Mouse (Mus musculus) limb, embryonic 15.5 days (tissue): ENCODE results near the gene Ctu2. TPM values are rescaled to one million over a fixed set of nuclear protein-coding genes. Genes with fewer than 3 reads are reported as not detected.
A peak's percentile ranks its signal among the peaks of the same experiment; 100 is the strongest.

Experiments
- ATAC-seq: fragments of 200-750 bp; cut with Nextera tagmentation; 2 replicates; pipeline ENCODE4 v1.8.0; 2017; ENCODE audit warnings: low read depth, moderate TSS enrichment; ENCODE audit not compliant: insufficient number of reproducible peaks, low FRiP score, low TSS enrichment
- H3K27ac ChIP-seq: fragments of 300-500 bp; sonication (generic); 2 replicates; pipeline ENCODE4 v1.5.1; 2015; ENCODE audit warnings: moderate library complexity, mild to moderate bottlenecking, inconsistent platforms
- H3K27me3 ChIP-seq: fragments of 300-500 bp; sonication (generic); 2 replicates; pipeline ENCODE4 v1.6.1; 2015; ENCODE audit warnings: inconsistent platforms
- H3K36me3 ChIP-seq: fragments of 300-500 bp; sonication (generic); 2 replicates; pipeline ENCODE4 v1.6.1; 2015; ENCODE audit warnings: inconsistent platforms
- H3K4me1 ChIP-seq: fragments of 300-500 bp; sonication (generic); 2 replicates; pipeline ENCODE4 v1.6.1; 2015; ENCODE audit warnings: inconsistent platforms
- H3K4me2 ChIP-seq: fragments of 300-500 bp; sonication (generic); 2 replicates; pipeline ENCODE4 v1.6.1; 2015; ENCODE audit warnings: mild to moderate bottlenecking, inconsistent platforms
- H3K4me3 ChIP-seq: fragments of 300-500 bp; sonication (generic); 2 replicates; pipeline ENCODE4 v1.5.1; 2015; ENCODE audit warnings: mild to moderate bottlenecking, inconsistent platforms
- H3K9ac ChIP-seq: fragments of 300-500 bp; sonication (generic); 2 replicates; pipeline ENCODE4 v1.6.1; 2015; ENCODE audit warnings: inconsistent platforms
- H3K9me3 ChIP-seq: fragments of 300-500 bp; sonication (generic); 2 replicates; pipeline ENCODE4 v1.6.1; 2016; ENCODE audit warnings: inconsistent platforms
- whole genome bisulfite sequencing: fragments of 180-500 bp; shearing (Covaris S2); methylation state at CpG from one replicate; pipeline ENCODE4 v1.1.7; 2015; 5-methylcytosine and 5-hydroxymethylcytosine counted together
- polyA plus RNA-seq: library from polyadenylated mRNA; unstranded; fragments of >200 nt; fragmentation: Nextera tagmentation; extraction: Ambion mirVana; gene quantifications from 2 replicates; pipeline ENCODE4 v1.2.1, GENCODE M21; 2015

Gene Ctu2
- polyA plus RNA-seq, 1 experiment from 2014 or later = 40.8 TPM

DNA sequence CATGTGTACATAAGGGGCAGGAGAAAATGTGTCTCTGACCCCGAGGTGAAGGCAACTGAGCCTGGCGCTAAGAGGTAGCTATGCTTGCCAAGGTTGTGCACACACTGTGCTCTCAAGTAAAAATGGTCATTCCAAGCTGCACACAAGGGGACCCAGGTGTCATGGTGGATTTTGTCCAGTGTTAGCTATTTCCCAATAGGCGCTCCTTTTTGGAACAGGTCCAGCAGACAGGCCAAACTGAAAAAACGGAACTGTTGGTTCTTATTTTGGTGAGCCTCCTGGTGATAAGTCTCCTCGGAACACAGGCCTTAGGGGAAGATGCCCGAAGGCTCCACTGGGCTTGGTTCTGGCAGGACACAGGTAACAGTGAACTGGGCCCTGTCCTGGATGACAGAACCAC lies 21.5 kb upstream of the Ctu2 start:
- Histone ChIP-seq H3K36me3 (no peaks in the 10 kb centered on the region), H3K27me3 (peaks cover 25% of the 10 kb centered on the region), H3K9me3 (no peaks in the 10 kb centered on the region), H3K4me2 (no peak overlapping the region), H3K4me1 (no peaks in the 10 kb centered on the region), H3K4me3 (no peak overlapping the region), H3K9ac (no peak overlapping the region), H3K27ac (no peak overlapping the region)
- ATAC-seq = no peak
- WGBS = 79% methylated on average over 6 of the region's 6 CpGs

GRCm38 (mm10) chr8:122457171-122457570 lies 18.8 kb upstream of the Ctu2 start:
- Histone ChIP-seq H3K4me1 (peaks cover 23% of the 10 kb centered on the region), H3K4me3 (no peak overlapping the region), H3K27me3 (peaks cover 52% of the 10 kb centered on the region), H3K4me2 (no peak overlapping the region), H3K36me3 (no peaks in the 10 kb centered on the region), H3K9ac (no peak overlapping the region), H3K9me3 (no peaks in the 10 kb centered on the region), H3K27ac (no peak overlapping the region)
- WGBS = 70% methylated on average over 11 of the region's 11 CpGs
- ATAC-seq = no peak

DNA sequence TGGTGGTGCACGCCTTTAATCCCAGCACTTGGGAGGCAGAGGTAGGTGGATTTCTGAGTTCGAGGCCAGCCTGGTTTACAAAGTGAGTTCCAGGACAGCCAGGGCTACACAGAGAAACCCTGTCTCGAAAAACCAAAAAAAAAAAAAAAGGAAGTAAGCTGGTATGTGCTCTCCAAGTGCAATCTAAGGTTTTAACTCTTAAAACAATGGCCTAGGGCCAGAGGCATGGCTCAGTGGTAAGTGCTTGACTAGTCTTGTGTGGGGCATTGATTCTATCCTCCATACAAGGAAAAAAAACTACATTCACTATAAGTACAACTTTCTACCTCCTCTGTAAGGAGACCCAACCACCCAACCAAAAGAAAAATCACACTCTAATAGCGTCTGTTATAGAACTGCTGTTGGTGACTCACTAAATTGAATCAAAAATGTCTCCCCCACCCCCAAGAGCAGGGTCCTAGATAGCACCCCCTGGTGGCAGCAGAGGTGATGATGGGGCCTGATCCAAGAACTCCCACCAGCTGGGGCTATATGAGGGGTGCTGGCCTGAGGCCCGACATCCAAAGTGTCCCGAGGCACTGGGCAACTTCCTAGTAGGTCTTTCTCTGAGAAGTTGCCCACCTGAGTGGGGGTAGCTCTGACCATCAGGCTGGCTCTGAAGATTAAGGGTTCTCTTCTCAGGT lies 16.6 kb upstream of the Ctu2 start:
- Histone ChIP-seq H3K36me3 (no peaks in the 10 kb centered on the region), H3K9ac (no peak overlapping the region), H3K9me3 (no peaks in the 10 kb centered on the region), H3K4me2 (no peak overlapping the region), H3K27ac (no peak overlapping the region), H3K27me3 (peaks cover 67% of the 10 kb centered on the region), H3K4me3 (no peak overlapping the region), H3K4me1 (peaks cover 23% of the 10 kb centered on the region)
- ATAC-seq = no peak
- 49% methylated on average over 6 of the region's 6 CpGs for WGBS

DNA sequence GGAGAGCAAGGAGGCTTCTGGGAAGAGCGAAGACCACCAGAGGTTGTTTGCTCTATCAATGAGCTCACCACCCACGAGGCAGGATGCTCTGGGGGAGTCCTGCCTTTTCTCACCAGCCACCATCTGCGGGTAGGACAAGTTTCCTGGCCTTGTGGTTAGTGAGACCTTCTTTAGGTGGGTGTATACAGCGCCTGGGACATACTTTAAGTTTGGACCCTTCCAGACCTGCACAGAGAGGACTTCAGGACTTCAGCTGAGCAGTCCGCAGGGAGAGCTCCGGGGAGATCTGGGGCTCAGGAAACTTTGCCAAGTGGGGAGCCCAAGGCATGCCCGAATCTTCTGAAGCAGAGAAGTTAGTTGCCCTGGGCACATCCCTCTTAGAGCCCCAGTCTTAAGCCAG lies 16.0 kb upstream of the Ctu2 start:
- Histone ChIP-seq H3K27me3 (peaks cover 67% of the 10 kb centered on the region), H3K36me3 (no peaks in the 10 kb centered on the region), H3K4me3 (peak overlapping the region; percentile 33), H3K27ac (no peak overlapping the region), H3K4me2 (peak overlapping the region; percentile 52), H3K9ac (no peak overlapping the region), H3K4me1 (peaks cover 23% of the 10 kb centered on the region), H3K9me3 (no peaks in the 10 kb centered on the region)
- 27% methylated on average over 7 of the region's 7 CpGs for WGBS
- ATAC-seq = no peak

- no peak for ATAC-seq
- Histone ChIP-seq H3K4me1 (peaks cover 23% of the 10 kb centered on the region), H3K9ac (no peak within 1 kb of the TSS), H3K27ac (no peak within 1 kb of the TSS), H3K27me3 (peaks cover 67% of the 10 kb centered on the region), H3K36me3 (peaks cover 8% of the 10 kb centered on the region), H3K4me3 (peak within 1 kb of the TSS; percentile 33), H3K4me2 (peak within 1 kb of the TSS; percentile 52), H3K9me3 (no peaks in the 10 kb centered on the region)
- 2% methylated on average over 50 of the region's 56 CpGs for WGBS
These were observed 15.1 kb upstream of the Ctu2 start, which contains the start of gene Snai3 for GRCm38 (mm10) chr8:122460524-122461472. Snai3 (minus strand) TSS chr8:122460733.

GRCm38 (mm10) chr8:122461473-122462148 lies 14.3 kb upstream of the Ctu2 start:
- WGBS = 49% methylated on average over 11 of the region's 11 CpGs
- Histone ChIP-seq H3K36me3 (peaks cover 16% of the 10 kb centered on the region), H3K4me3 (no peak overlapping the region), H3K9ac (no peak overlapping the region), H3K27ac (no peak overlapping the region), H3K4me2 (no peak overlapping the region), H3K4me1 (peaks cover 23% of the 10 kb centered on the region), H3K27me3 (peaks cover 61% of the 10 kb centered on the region), H3K9me3 (no peaks in the 10 kb centered on the region)
- ATAC-seq = no peak

- peaks cover 25% of the 10 kb centered on the region for H3K36me3 ChIP-seq
These were observed 13.4 kb upstream of the Ctu2 start for GRCm38 (mm10) chr8:122462510-122462909.

GRCm38 (mm10) chr8:122463651-122464640 lies 12.0 kb upstream of the Ctu2 start:
- WGBS = 46% methylated on average over 12 of the region's 12 CpGs
- no peak overlapping the region for H3K4me2 ChIP-seq
- H3K36me3 ChIP-seq = peaks cover 39% of the 10 kb centered on the region
- H3K4me1 ChIP-seq = peaks cover 23% of the 10 kb centered on the region
- ATAC-seq = no peak
- no peak overlapping the region for H3K27ac ChIP-seq
- no peaks in the 10 kb centered on the region for H3K9me3 ChIP-seq
- peaks cover 45% of the 10 kb centered on the region for H3K27me3 ChIP-seq
- no peak overlapping the region for H3K4me3 ChIP-seq
- no peak overlapping the region for H3K9ac ChIP-seq

More at GRCm38 (mm10) chr8:122462510-122462909, 13.4 kb upstream of the Ctu2 start:
- H3K27ac ChIP-seq = no peak overlapping the region
- H3K9me3 ChIP-seq = no peaks in the 10 kb centered on the region
- peaks cover 23% of the 10 kb centered on the region for H3K4me1 ChIP-seq
- H3K4me2 ChIP-seq = no peak overlapping the region
- no peak overlapping the region for H3K9ac ChIP-seq
- H3K4me3 ChIP-seq = no peak overlapping the region
- H3K27me3 ChIP-seq = peaks cover 59% of the 10 kb centered on the region
- no peak for ATAC-seq
- WGBS = 69% methylated on average over 8 of the region's 8 CpGs

- Histone ChIP-seq H3K4me1 (peaks cover 20% of the 10 kb centered on the region), H3K9me3 (no peaks in the 10 kb centered on the region), H3K9ac (no peak overlapping the region), H3K4me2 (no peak overlapping the region), H3K27me3 (peaks cover 37% of the 10 kb centered on the region), H3K27ac (no peak overlapping the region), H3K36me3 (peaks cover 50% of the 10 kb centered on the region), H3K4me3 (no peak overlapping the region)
- no peak for ATAC-seq
- 61% methylated on average over 7 of the region's 7 CpGs for WGBS
These were observed 11.0 kb upstream of the Ctu2 start for GRCm38 (mm10) chr8:122464985-122465384.

GRCm38 (mm10) chr8:122467816-122468215 lies 8.1 kb upstream of the Ctu2 start:
- H3K4me1 ChIP-seq = no peaks in the 10 kb centered on the region; the same call in 1 of the 2 replicates
- no peak for ATAC-seq
- H3K9ac ChIP-seq = no peak overlapping the region
- 89% methylated on average over 13 of the region's 13 CpGs for WGBS
- H3K4me3 ChIP-seq = no peak overlapping the region
- peaks cover 9% of the 10 kb centered on the region for H3K27me3 ChIP-seq
- H3K27ac ChIP-seq = no peak overlapping the region
- peaks cover 74% of the 10 kb centered on the region for H3K36me3 ChIP-seq
- no peaks in the 10 kb centered on the region for H3K9me3 ChIP-seq
- H3K4me2 ChIP-seq = no peak overlapping the region

DNA sequence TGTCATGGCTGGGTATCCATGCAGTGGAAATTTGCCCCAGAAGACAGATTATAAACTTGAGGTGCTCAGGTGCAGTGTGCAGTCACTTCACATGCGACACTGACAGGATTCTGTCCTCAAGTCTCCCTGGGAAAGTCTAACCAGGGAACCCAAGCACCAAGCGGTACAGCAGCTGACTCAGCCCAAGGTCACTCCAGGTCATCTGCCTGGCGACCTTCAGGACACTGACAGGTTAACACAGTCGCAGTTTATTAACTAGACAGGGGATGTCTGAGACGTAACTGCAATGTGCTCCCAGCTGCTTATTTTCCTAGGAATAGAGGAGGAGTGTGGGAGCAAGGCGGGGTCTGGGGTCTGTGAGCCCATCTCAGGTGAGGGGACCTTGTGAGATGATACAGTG lies 6.5 kb upstream of the Ctu2 start:
- H3K4me2 ChIP-seq = no peak overlapping the region
- no peak overlapping the region for H3K4me3 ChIP-seq
- H3K9me3 ChIP-seq = no peaks in the 10 kb centered on the region
- no peak for ATAC-seq
- no peak overlapping the region for H3K9ac ChIP-seq
- no peak overlapping the region for H3K27ac ChIP-seq
- peaks cover 81% of the 10 kb centered on the region for H3K36me3 ChIP-seq
- H3K27me3 ChIP-seq = no peaks in the 10 kb centered on the region
- WGBS = 84% methylated on average over 6 of the region's 6 CpGs
- peaks cover 7% of the 10 kb centered on the region for H3K4me1 ChIP-seq
